Mouse (Mus musculus): ENCODE measurements at regions not wholly inside any gene's neighbourhood (a gene's known extent, or its start where the extent isn't known, plus 50 kb on each side); places are given as distances from the start of the nearest gene placed in this dataset.

DNA sequence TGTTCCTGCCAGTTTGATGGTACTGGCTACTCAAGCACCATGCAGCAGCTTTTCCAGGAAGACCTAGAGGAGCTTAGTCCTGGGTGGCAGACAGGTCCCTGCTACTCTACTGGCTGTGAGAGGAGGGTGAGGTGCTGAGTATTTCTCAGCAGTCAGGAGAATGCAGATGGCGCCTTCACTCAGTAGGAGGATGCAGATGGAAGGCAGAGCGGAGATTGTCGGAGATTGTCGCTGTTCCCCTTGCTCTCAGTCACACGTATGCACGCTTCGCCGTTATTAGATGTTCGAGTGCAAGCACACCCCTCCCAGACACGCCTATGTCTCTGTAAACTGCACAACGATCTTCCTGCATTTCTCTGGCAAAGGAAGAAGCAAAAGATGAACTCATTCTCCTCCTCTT is 261.4 kb upstream of the Cnr1 start:
- 64% methylated on average over 11 of the region's 11 CpGs for WGBS
- DNase-seq (ENCODE audit: low spot score): no peak

DNA sequence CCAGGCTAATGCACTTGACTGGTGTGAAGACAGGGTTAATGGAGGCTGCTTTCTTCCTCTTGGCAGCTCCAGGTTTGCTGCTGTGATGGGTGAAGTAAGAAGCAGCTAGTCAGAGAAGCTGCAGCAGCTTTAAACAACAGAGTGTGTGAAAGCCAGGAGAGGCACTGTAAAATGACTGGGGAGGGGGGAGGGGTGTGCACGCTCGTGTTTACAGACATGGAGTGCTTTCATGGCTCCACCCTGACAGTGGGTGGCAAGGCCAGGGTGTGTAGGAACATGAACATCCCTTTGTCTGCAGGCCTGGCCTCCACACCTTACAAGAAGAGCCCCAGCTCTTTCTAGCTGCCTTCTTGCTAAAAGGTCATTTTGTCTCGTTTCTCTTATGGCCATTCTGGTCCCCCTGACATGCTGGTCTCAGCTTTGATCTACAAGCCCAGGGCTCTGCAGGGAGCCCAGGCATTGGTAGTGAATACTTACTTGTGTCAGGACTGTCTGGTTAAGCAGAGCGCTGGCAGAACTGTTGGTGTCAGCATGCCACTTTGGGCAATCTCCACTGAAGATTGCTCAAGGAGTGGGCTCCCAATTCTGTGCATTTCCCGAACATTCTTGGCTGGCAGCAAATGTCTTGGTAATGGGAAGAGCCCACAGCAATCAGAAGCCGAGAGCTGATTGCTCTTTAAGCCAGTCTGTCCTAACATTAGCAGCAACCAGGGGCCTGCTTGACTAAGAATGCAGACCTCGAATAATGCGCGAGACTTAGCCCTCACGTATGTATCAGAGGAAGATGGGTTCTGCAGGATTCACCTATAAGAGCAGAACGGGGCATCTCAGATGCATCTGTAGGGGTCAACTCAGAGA is 260.5 kb upstream of the Cnr1 start:
- Histone ChIP-seq H3K4me3 (ENCODE audit: low read depth, low read length) (no peak overlapping the region), H3K27ac (replicated peaks; ENCODE audit: low read depth, low read length) (no peak overlapping the region), H3K27me3 (replicated peaks; ENCODE audit: control insufficient read depth, insufficient read depth, low read length) (no peaks in the 10 kb centered on the region), H3K4me2 (ENCODE audit: low read depth, low read length) (no peak overlapping the region), H3K9ac (ENCODE audit: low read depth, low read length) (no peak overlapping the region), H3K36me3 (ENCODE audit: control insufficient read depth, insufficient read depth, low read length) (no peaks in the 10 kb centered on the region), H3K9me3 (ENCODE audit: control insufficient read depth, low read length) (no peaks in the 10 kb centered on the region), H3K4me1 (ENCODE audit: control insufficient read depth, insufficient read depth, low read length) (no peaks in the 10 kb centered on the region)
- WGBS: 52% methylated on average over 11 of the region's 11 CpGs
- ATAC-seq (ENCODE audit: low read depth) (no peak; the same call in 1 of the 2 replicates), DNase-seq (ENCODE audit: low spot score) (peak; percentile 16)

More for the DNA sequence above, 261.4 kb upstream of the Cnr1 start:
- H3K4me1 ChIP-seq (ENCODE audit: control insufficient read depth, insufficient read depth, low read length): no peaks in the 10 kb centered on the region
- no peak overlapping the region for H3K4me3 ChIP-seq (ENCODE audit: low read depth, low read length)
- no peak overlapping the region for H3K27ac ChIP-seq (replicated peaks; ENCODE audit: low read depth, low read length)
- H3K4me2 ChIP-seq (ENCODE audit: low read depth, low read length): no peak overlapping the region
- H3K9me3 ChIP-seq (ENCODE audit: control insufficient read depth, low read length): no peaks in the 10 kb centered on the region
- H3K36me3 ChIP-seq (ENCODE audit: control insufficient read depth, insufficient read depth, low read length): no peaks in the 10 kb centered on the region
- ATAC-seq (ENCODE audit: low read depth): no peak
- H3K9ac ChIP-seq (ENCODE audit: low read depth, low read length): no peak overlapping the region
- H3K27me3 ChIP-seq (replicated peaks; ENCODE audit: control insufficient read depth, insufficient read depth, low read length): no peaks in the 10 kb centered on the region

DNA sequence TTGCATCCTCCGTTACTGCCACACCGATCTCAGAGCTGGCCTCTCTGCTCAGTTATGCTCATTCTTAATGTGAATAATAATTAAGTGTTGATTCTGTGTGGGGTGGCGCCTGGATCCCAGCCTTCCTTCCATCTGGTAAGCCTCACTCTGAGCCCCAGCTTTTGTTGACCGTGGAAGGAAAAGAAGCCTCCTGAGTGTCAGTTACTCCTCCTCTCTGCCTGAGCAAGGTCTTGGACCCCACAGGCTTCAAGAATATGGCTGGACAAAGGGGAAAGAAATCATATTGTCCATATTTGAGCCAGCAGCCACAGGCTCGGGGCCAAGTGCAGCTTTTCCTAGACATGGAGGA is 259.9 kb upstream of the Cnr1 start:
- no peak for DNase-seq (ENCODE audit: low spot score)
- H3K27me3 ChIP-seq (replicated peaks; ENCODE audit: control insufficient read depth, insufficient read depth, low read length): no peaks in the 10 kb centered on the region
- 75% methylated on average over 5 of the region's 5 CpGs for WGBS
- no peak overlapping the region for H3K4me2 ChIP-seq (ENCODE audit: low read depth, low read length)
- H3K9ac ChIP-seq (ENCODE audit: low read depth, low read length): no peak overlapping the region
- no peaks in the 10 kb centered on the region for H3K36me3 ChIP-seq (ENCODE audit: control insufficient read depth, insufficient read depth, low read length)
- no peak overlapping the region for H3K27ac ChIP-seq (replicated peaks; ENCODE audit: low read depth, low read length)
- no peaks in the 10 kb centered on the region for H3K4me1 ChIP-seq (ENCODE audit: control insufficient read depth, insufficient read depth, low read length)
- no peak for ATAC-seq (ENCODE audit: low read depth)
- no peak overlapping the region for H3K4me3 ChIP-seq (ENCODE audit: low read depth, low read length)
- H3K9me3 ChIP-seq (ENCODE audit: control insufficient read depth, low read length): no peaks in the 10 kb centered on the region

DNA sequence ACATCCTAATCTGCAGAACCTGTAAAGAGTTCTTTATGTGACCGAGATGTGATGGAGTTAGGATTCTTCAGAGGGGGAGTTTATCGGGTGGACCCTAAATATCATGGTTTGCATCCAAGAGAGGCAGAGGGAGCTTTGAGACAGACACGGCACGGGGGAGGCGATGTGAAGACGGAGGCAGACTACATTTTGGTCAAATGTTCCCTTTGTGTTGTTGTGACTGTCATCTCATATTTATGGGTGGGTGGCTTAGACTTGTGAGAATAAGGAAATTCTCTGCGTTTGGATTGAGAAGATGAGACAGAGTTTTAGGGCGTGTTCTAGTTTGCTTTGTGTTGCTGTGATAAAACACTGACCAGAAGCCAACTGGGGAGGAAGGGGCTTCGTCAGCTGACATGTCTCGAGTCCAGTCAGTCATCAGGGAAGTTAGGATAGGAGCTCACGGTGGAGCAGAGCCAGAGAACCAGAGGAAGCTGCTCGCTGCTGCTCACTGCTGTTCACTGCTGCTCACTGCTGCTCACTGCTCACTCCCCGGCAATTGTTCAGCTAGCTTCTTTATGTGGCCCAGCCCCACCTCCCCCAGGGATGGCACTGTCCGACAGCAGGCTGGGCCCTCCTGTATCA is 259.0 kb upstream of the Cnr1 start:
- H3K4me1 ChIP-seq (ENCODE audit: control insufficient read depth, insufficient read depth, low read length): no peaks in the 10 kb centered on the region
- DNase-seq (ENCODE audit: low spot score) (no peak), ATAC-seq (ENCODE audit: low read depth) (no peak)
- 75% methylated on average over 14 of the region's 14 CpGs for WGBS
- no peak overlapping the region for H3K9ac ChIP-seq (ENCODE audit: low read depth, low read length)
- no peak overlapping the region for H3K27ac ChIP-seq (replicated peaks; ENCODE audit: low read depth, low read length)
- no peaks in the 10 kb centered on the region for H3K27me3 ChIP-seq (replicated peaks; ENCODE audit: control insufficient read depth, insufficient read depth, low read length)
- no peak overlapping the region for H3K4me3 ChIP-seq (ENCODE audit: low read depth, low read length)
- H3K9me3 ChIP-seq (ENCODE audit: control insufficient read depth, low read length): no peaks in the 10 kb centered on the region
- no peak overlapping the region for H3K4me2 ChIP-seq (ENCODE audit: low read depth, low read length)
- no peaks in the 10 kb centered on the region for H3K36me3 ChIP-seq (ENCODE audit: control insufficient read depth, insufficient read depth, low read length)

DNA sequence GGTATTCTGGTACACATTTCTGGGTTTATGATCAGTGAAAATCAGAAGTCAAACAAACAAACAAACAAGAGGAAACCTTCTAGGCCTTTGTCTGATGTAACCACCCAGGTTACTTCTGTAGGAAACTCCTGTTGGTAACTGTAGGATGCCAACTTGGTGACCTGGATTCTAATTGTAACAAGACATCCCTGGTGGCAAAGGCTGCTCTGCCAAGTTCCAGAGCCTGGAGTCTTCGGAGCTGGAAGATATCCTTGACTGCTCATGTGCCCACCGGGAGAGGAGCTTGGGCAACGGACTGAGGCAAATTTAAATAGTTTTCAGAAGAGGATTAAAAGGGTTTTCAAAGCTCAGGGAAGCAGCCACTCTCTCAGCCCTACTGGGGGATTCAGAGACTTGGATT is 256.0 kb upstream of the Cnr1 start:
- H3K9me3 ChIP-seq (ENCODE audit: control insufficient read depth, low read length): no peaks in the 10 kb centered on the region
- no peaks in the 10 kb centered on the region for H3K36me3 ChIP-seq (ENCODE audit: control insufficient read depth, insufficient read depth, low read length)
- no peaks in the 10 kb centered on the region for H3K4me1 ChIP-seq (ENCODE audit: control insufficient read depth, insufficient read depth, low read length)
- H3K27ac ChIP-seq (replicated peaks; ENCODE audit: low read depth, low read length): no peak overlapping the region
- H3K9ac ChIP-seq (ENCODE audit: low read depth, low read length): no peak overlapping the region
- no peak overlapping the region for H3K4me3 ChIP-seq (ENCODE audit: low read depth, low read length)
- 53% methylated on average over 3 of the region's 3 CpGs for WGBS
- ATAC-seq (ENCODE audit: low read depth) (no peak), DNase-seq (ENCODE audit: low spot score) (no peak)
- H3K4me2 ChIP-seq (ENCODE audit: low read depth, low read length): no peak overlapping the region
- H3K27me3 ChIP-seq (replicated peaks; ENCODE audit: control insufficient read depth, insufficient read depth, low read length): no peaks in the 10 kb centered on the region

DNA sequence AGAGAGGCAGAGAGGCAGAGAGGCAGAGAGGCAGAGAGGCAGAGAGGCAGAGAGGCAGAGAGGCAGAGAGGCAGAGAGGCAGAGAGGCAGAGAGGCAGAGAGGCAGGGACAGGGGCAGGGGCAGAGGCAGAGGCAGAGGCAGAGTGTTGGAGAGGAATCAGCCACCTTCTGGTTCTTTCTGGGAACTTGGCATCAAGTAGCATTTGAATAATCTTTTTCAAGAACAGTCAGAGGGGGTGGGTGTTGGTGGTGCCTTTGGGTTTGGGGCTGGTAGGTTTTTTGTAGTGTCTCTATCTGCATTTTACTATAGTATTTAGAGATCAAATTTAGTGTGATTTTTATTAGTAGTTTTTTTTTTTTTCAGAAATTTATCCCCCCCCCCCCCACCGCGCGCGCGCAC is 249.3 kb upstream of the Cnr1 start:
- ATAC-seq (ENCODE audit: low read depth) (no peak), DNase-seq (ENCODE audit: low spot score) (no peak)
- Histone ChIP-seq H3K27me3 (replicated peaks; ENCODE audit: control insufficient read depth, insufficient read depth, low read length) (no peaks in the 10 kb centered on the region), H3K27ac (replicated peaks; ENCODE audit: low read depth, low read length) (no peak overlapping the region), H3K4me1 (ENCODE audit: control insufficient read depth, insufficient read depth, low read length) (no peaks in the 10 kb centered on the region), H3K36me3 (ENCODE audit: control insufficient read depth, insufficient read depth, low read length) (no peaks in the 10 kb centered on the region), H3K4me2 (ENCODE audit: low read depth, low read length) (no peak overlapping the region), H3K9ac (ENCODE audit: low read depth, low read length) (no peak overlapping the region), H3K9me3 (ENCODE audit: control insufficient read depth, low read length) (no peaks in the 10 kb centered on the region), H3K4me3 (ENCODE audit: low read depth, low read length) (no peak overlapping the region)
- no CpG with 5 or more reads among the region's 5 CpGs for WGBS

DNA sequence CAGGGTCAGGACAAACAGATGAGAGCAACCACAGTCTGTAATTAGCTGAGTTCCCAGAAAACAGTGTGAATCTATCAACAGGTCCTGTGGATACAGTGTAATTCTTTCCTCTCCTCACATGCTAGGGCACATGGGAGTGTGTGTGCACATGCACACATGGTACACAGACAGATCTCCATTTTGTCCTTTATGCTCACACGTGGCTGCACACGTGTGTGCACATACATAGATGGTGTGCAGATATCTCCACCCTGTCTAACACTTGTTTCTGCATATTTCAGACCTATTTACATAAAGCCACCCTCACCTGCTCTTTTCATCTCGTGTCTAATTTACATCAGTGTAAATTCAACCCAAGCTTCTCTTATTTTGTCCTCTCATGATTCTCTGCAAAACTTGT is 245.0 kb upstream of the Cnr1 start:
- H3K27me3 ChIP-seq (replicated peaks; ENCODE audit: control insufficient read depth, insufficient read depth, low read length): no peaks in the 10 kb centered on the region
- H3K4me2 ChIP-seq (ENCODE audit: low read depth, low read length): no peak overlapping the region
- no peak overlapping the region for H3K27ac ChIP-seq (replicated peaks; ENCODE audit: low read depth, low read length)
- H3K9me3 ChIP-seq (ENCODE audit: control insufficient read depth, low read length): no peaks in the 10 kb centered on the region
- no peak overlapping the region for H3K9ac ChIP-seq (ENCODE audit: low read depth, low read length)
- no peak overlapping the region for H3K4me3 ChIP-seq (ENCODE audit: low read depth, low read length)
- no peaks in the 10 kb centered on the region for H3K4me1 ChIP-seq (ENCODE audit: control insufficient read depth, insufficient read depth, low read length)
- no peak for ATAC-seq (ENCODE audit: low read depth)
- WGBS: 65% methylated on average over 3 of the region's 3 CpGs
- no peak for DNase-seq (ENCODE audit: low spot score)
- no peaks in the 10 kb centered on the region for H3K36me3 ChIP-seq (ENCODE audit: control insufficient read depth, insufficient read depth, low read length)

DNA sequence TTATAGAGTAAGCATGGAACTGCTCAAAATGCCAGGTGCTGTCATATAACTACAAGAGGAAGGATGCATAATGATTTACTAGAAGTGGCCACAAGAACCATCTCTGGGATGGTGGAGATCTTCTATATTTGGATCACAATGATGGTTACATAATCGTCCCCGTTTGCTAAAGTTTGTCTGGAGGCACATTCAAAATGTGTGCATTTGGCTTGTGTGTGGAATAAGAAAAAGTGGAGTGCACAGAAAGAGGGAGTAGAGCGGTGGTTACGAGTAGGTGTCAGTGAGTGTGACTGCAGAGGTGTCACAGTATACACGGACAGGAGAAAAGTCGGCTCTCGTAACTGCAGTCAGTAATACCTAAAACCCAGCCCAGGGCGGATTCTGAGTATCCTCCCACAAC is 238.3 kb upstream of the Cnr1 start:
- Histone ChIP-seq H3K9me3 (ENCODE audit: control insufficient read depth, low read length) (no peaks in the 10 kb centered on the region), H3K4me3 (ENCODE audit: low read depth, low read length) (no peak overlapping the region), H3K27me3 (replicated peaks; ENCODE audit: control insufficient read depth, insufficient read depth, low read length) (no peaks in the 10 kb centered on the region), H3K9ac (ENCODE audit: low read depth, low read length) (no peak overlapping the region), H3K36me3 (ENCODE audit: control insufficient read depth, insufficient read depth, low read length) (no peaks in the 10 kb centered on the region), H3K4me2 (ENCODE audit: low read depth, low read length) (no peak overlapping the region), H3K27ac (replicated peaks; ENCODE audit: low read depth, low read length) (no peak overlapping the region), H3K4me1 (ENCODE audit: control insufficient read depth, insufficient read depth, low read length) (no peaks in the 10 kb centered on the region)
- DNase-seq (ENCODE audit: low spot score) (no peak), ATAC-seq (ENCODE audit: low read depth) (no peak)
- WGBS: 82% methylated on average over 8 of the region's 8 CpGs

DNA sequence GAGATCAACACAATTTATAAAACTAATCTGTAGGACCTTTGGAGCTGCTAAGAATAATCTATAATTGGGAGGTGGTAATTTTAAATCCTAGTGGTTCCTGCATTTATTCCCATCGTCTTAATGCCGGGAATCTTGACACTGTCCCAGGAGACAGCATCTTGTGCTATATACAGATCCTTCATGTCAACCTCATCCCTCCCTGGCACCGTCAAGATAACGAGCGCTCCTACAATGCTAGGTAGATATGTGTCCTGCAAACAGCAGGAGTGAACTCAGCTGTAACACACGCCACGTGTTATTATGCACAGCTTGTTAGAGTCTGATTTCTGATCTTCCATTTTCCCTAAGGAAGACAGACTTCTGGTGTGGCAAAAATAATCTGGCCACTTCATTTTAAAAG is 237.0 kb upstream of the Cnr1 start:
- Histone ChIP-seq H3K27me3 (replicated peaks; ENCODE audit: control insufficient read depth, insufficient read depth, low read length) (no peaks in the 10 kb centered on the region), H3K4me1 (ENCODE audit: control insufficient read depth, insufficient read depth, low read length) (no peaks in the 10 kb centered on the region), H3K9ac (ENCODE audit: low read depth, low read length) (no peak overlapping the region), H3K27ac (replicated peaks; ENCODE audit: low read depth, low read length) (no peak overlapping the region), H3K36me3 (ENCODE audit: control insufficient read depth, insufficient read depth, low read length) (no peaks in the 10 kb centered on the region), H3K9me3 (ENCODE audit: control insufficient read depth, low read length) (no peaks in the 10 kb centered on the region), H3K4me3 (ENCODE audit: low read depth, low read length) (no peak overlapping the region), H3K4me2 (ENCODE audit: low read depth, low read length) (no peak overlapping the region)
- 77% methylated on average over 7 of the region's 7 CpGs for WGBS
- ATAC-seq (ENCODE audit: low read depth) (no peak), DNase-seq (ENCODE audit: low spot score) (no peak)
